Mouse (Mus musculus): Measurements from ENCODE around the gene Slc33a1.

Gene Slc33a1

GRCm38 (mm10) chr3:63904157-63904556 lies 60.4 kb downstream of the Slc33a1 start:
- ChIA-PET CTCF (interaction anchor here in 1 of 4 experiments (0.6 kb wide), 1 partner anchor 25 kb away, joined by 3 read pairs; the partner anchor contains the start of gene E130311K13Rik), POLR2A (no interaction called here)

- ChIA-PET POLR2A (interaction anchor here in 3 of 4 experiments (0.7 to 3.0 kb wide), 5 partner anchors 11 to 31 kb away, joined by 4 to 15 read pairs (median 6); partner anchors contain the start of gene E130311K13Rik (in 2 of the 3)), CTCF (no interaction called here)
Measured at GRCm38 (mm10) chr3:63900021-63900571, 64.5 kb downstream of the Slc33a1 start.

- POLR2A ChIA-PET: interaction anchor here in 3 of 4 experiments (0.5 to 3.0 kb wide), 15 partner anchors 9 to 77 kb away, joined by 3 to 15 read pairs (median 6); partner anchors contain the start of genes E130311K13Rik (in 2 of the 3), Gmps (in 1 of the 3) and Slc33a1 (in 1 of the 3)
- CTCF ChIA-PET: no interaction called here
Measured at GRCm38 (mm10) chr3:63899309-63899695, 65.3 kb downstream of the Slc33a1 start, which contains the start of gene Plch1. Gene Plch1 (minus strand): TSS chr3:63899472.

GRCm38 (mm10) chr3:63898581-63899308 lies 65.8 kb downstream of the Slc33a1 start:
- CTCF ChIA-PET: interaction anchor here in 2 of 4 experiments (1.0 to 1.1 kb wide), 2 partner anchors 18 to 29 kb away, joined by 3 to 5 read pairs; no protein-coding TSS in a partner anchor

GRCm38 (mm10) chr3:63897177-63897576 lies 67.4 kb downstream of the Slc33a1 start:
- ChIA-PET CTCF (no interaction called here), POLR2A (interaction anchor here in 1 of 4 experiments (1.0 kb wide), 1 partner anchor 13 kb away, joined by 3 read pairs; no protein-coding TSS in a partner anchor)

More at GRCm38 (mm10) chr3:63898581-63899308, 65.8 kb downstream of the Slc33a1 start:
- POLR2A ChIA-PET: interaction anchor here in 3 of 4 experiments (0.6 to 3.0 kb wide), 18 partner anchors 8 to 574 kb away, joined by 3 to 15 read pairs (median 4); partner anchors contain the start of genes E130311K13Rik (in 2 of the 3), Gmps (in 2 of the 3) and Slc33a1 (in 1 of the 3)

GRCm38 (mm10) chr3:63896303-63896702 lies 68.3 kb downstream of the Slc33a1 start:
- CTCF ChIA-PET: no interaction called here
- POLR2A ChIA-PET: no interaction called here

- POLR2A ChIA-PET: interaction anchor here in 1 of 4 experiments (0.6 kb wide), 1 partner anchor 17 kb away, joined by 5 read pairs; no protein-coding TSS in a partner anchor
Measured at GRCm38 (mm10) chr3:63895786-63896185, 68.8 kb downstream of the Slc33a1 start.

GRCm38 (mm10) chr3:63893677-63894076 lies 70.9 kb downstream of the Slc33a1 start:
- ChIA-PET CTCF (no interaction called here), POLR2A (no interaction called here)

More at GRCm38 (mm10) chr3:63895786-63896185, 68.8 kb downstream of the Slc33a1 start:
- CTCF ChIA-PET: interaction anchor here in 1 of 4 experiments (0.6 kb wide), 1 partner anchor 598 kb away, joined by 3 read pairs; no protein-coding TSS in a partner anchor

- ChIA-PET CTCF (no interaction called here), POLR2A (no interaction called here)
Measured at GRCm38 (mm10) chr3:63892154-63892553, 72.4 kb downstream of the Slc33a1 start.
